Mouse (Mus musculus): ENCODE measurements at regions not wholly inside any gene's neighbourhood (a gene's known extent, or its start where the extent isn't known, plus 50 kb on each side); places are given as distances from the start of the nearest gene placed in this dataset.

DNA sequence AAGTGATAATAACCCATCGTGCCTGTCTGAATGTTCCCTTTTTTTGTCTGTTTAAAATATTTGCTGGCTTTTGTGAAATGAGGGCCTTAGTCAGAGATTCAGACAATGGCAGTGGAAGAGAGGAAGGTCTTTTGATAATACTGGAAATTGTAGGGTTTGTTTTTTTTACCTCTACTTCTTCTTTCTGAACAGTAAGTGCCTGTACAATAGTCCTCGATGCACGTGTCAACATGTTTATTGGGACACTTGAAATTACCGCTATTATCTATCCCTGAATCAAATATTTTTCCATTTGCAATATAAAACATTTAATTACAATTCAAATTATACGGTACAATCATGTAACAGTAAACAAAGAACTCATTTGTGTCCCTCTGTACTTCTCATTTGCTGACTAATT is 733.5 kb downstream of the Fam19a2 start:
- Histone ChIP-seq H3K9me3 (ENCODE audit: low read depth, low read length) (no peaks in the 10 kb centered on the region), H3K27ac (ENCODE audit: low read depth) (no peak overlapping the region), H3K4me2 (no peak overlapping the region), H3K27me3 (ENCODE audit: insufficient read depth, low read length) (no peaks in the 10 kb centered on the region), H3K4me1 (ENCODE audit: insufficient read depth) (no peaks in the 10 kb centered on the region), H3K4me3 (ENCODE audit: low read depth, low read length) (no peak overlapping the region), H3K36me3 (ENCODE audit: insufficient read depth) (no peaks in the 10 kb centered on the region), H3K9ac (no peak overlapping the region)
- no peak for TF ChIP-seq CTCF (IDR thresholded peaks at IDR 0.05; ENCODE audit: low read depth)
- no peak for DNase-seq
- 80% methylated on average over 5 of the region's 5 CpGs for WGBS
- ATAC-seq (ENCODE audit: insufficient read depth): no peak

DNA sequence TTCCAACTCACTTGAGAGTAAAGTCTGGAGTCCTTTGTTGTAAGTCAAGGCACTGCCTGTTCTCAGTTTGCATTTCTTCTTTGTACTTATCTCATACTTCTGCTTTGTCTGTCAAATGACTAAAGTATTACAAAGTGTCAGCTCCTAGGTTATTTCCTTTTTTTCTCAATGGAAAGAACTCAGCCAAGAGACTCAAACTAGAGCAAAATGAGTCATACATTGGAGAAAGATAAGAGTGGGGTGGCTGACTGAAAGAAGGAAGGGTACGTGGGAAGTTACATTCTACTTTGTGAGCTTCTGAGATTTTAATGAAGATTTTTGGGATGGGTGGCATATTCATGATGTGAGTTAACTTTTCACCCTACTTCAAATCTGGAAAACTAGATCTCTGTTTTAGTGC is 735.2 kb downstream of the Fam19a2 start:
- H3K27ac ChIP-seq (ENCODE audit: low read depth): no peak overlapping the region
- ATAC-seq (ENCODE audit: insufficient read depth) (no peak), DNase-seq (no peak)
- WGBS: 65% methylated on average over 1 of the region's 1 CpGs
- H3K27me3 ChIP-seq (ENCODE audit: insufficient read depth, low read length): no peaks in the 10 kb centered on the region
- H3K36me3 ChIP-seq (ENCODE audit: insufficient read depth): no peaks in the 10 kb centered on the region
- H3K4me2 ChIP-seq: no peak overlapping the region
- H3K4me3 ChIP-seq (ENCODE audit: low read depth, low read length): no peak overlapping the region
- no peaks in the 10 kb centered on the region for H3K4me1 ChIP-seq (ENCODE audit: insufficient read depth)
- no peak overlapping the region for H3K9ac ChIP-seq
- TF ChIP-seq CTCF (IDR thresholded peaks at IDR 0.05; ENCODE audit: low read depth): no peak
- no peaks in the 10 kb centered on the region for H3K9me3 ChIP-seq (ENCODE audit: low read depth, low read length)

GRCm38 (mm10) chr10:124045031-124045430 is 781.2 kb downstream of the Fam19a2 start:
- ATAC-seq (ENCODE audit: insufficient read depth) (no peak), DNase-seq (no peak)
- Histone ChIP-seq H3K27ac (ENCODE audit: low read depth) (no peak overlapping the region), H3K9ac (no peak overlapping the region), H3K27me3 (ENCODE audit: insufficient read depth, low read length) (no peaks in the 10 kb centered on the region), H3K36me3 (ENCODE audit: insufficient read depth) (no peaks in the 10 kb centered on the region), H3K4me1 (ENCODE audit: insufficient read depth) (no peaks in the 10 kb centered on the region), H3K9me3 (ENCODE audit: low read depth, low read length) (no peaks in the 10 kb centered on the region), H3K4me3 (ENCODE audit: low read depth, low read length) (no peak overlapping the region), H3K4me2 (no peak overlapping the region)
- WGBS: 84% methylated on average over 4 of the region's 4 CpGs
- no peak for TF ChIP-seq CTCF (IDR thresholded peaks at IDR 0.05; ENCODE audit: low read depth)

- no peak overlapping the region for H3K9ac ChIP-seq
- ATAC-seq (ENCODE audit: insufficient read depth) (no peak), DNase-seq (no peak)
- H3K27ac ChIP-seq (ENCODE audit: low read depth): no peak overlapping the region
- no peaks in the 10 kb centered on the region for H3K4me1 ChIP-seq (ENCODE audit: insufficient read depth)
- H3K27me3 ChIP-seq (ENCODE audit: insufficient read depth, low read length): no peaks in the 10 kb centered on the region
- H3K9me3 ChIP-seq (ENCODE audit: low read depth, low read length): no peaks in the 10 kb centered on the region
- H3K4me3 ChIP-seq (ENCODE audit: low read depth, low read length): no peak overlapping the region
- no peak overlapping the region for H3K4me2 ChIP-seq
- TF ChIP-seq CTCF (IDR thresholded peaks at IDR 0.05; ENCODE audit: low read depth): no peak
- no peaks in the 10 kb centered on the region for H3K36me3 ChIP-seq (ENCODE audit: insufficient read depth)
- 65% methylated on average over 2 of the region's 2 CpGs for WGBS
Measured at GRCm38 (mm10) chr10:124045791-124046190, 782.0 kb downstream of the Fam19a2 start.

DNA sequence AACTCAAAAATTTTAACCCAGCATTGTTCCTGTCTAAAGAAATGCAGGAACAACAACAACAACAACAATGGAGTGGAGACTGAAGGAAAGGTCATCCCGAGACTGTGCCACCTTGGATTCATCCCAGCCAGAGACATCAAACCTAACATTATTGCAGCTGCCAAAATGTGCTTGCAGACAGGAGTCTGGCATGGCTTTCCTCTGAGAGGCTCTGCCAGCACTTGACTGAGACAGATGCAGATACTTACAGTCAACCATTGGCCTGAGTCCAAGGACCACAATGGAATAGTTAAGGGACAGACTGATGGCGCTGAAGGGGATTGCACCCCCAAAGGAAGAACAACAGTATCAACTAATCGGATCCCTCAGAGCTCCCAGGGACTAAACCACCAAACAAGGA is 819.0 kb downstream of the Fam19a2 start:
- DNase-seq (peak; percentile 63), ATAC-seq (ENCODE audit: insufficient read depth) (peak; percentile 79; the same call in 1 of the 2 replicates)
- H3K27ac ChIP-seq (ENCODE audit: low read depth): no peak overlapping the region
- H3K9ac ChIP-seq: no peak overlapping the region
- no peak overlapping the region for H3K4me2 ChIP-seq
- TF ChIP-seq CTCF (IDR thresholded peaks at IDR 0.05; ENCODE audit: low read depth): peak; percentile 4; the same call in 1 of the 2 replicates
- H3K4me3 ChIP-seq (ENCODE audit: low read depth, low read length): no peak overlapping the region
- WGBS: 48% methylated on average over 3 of the region's 3 CpGs
- no peaks in the 10 kb centered on the region for H3K4me1 ChIP-seq (ENCODE audit: insufficient read depth)
- H3K27me3 ChIP-seq (ENCODE audit: insufficient read depth, low read length): no peaks in the 10 kb centered on the region
- H3K36me3 ChIP-seq (ENCODE audit: insufficient read depth): no peaks in the 10 kb centered on the region
- H3K9me3 ChIP-seq (ENCODE audit: low read depth, low read length): no peaks in the 10 kb centered on the region

GRCm38 (mm10) chr10:124090547-124090946 is 826.8 kb downstream of the Fam19a2 start:
- WGBS: 67% methylated on average over 10 of the region's 10 CpGs
- Histone ChIP-seq H3K4me3 (ENCODE audit: low read depth, low read length) (no peak overlapping the region), H3K36me3 (ENCODE audit: insufficient read depth) (no peaks in the 10 kb centered on the region), H3K4me2 (no peak overlapping the region), H3K4me1 (ENCODE audit: insufficient read depth) (no peaks in the 10 kb centered on the region), H3K9ac (no peak overlapping the region), H3K27me3 (ENCODE audit: insufficient read depth, low read length) (no peaks in the 10 kb centered on the region), H3K9me3 (ENCODE audit: low read depth, low read length) (no peaks in the 10 kb centered on the region), H3K27ac (ENCODE audit: low read depth) (no peak overlapping the region)
- ATAC-seq (ENCODE audit: insufficient read depth) (no peak), DNase-seq (no peak)
- no peak for TF ChIP-seq CTCF (IDR thresholded peaks at IDR 0.05; ENCODE audit: low read depth)

GRCm38 (mm10) chr10:124091364-124091763 is 827.6 kb downstream of the Fam19a2 start:
- no peak overlapping the region for H3K27ac ChIP-seq (ENCODE audit: low read depth)
- H3K4me3 ChIP-seq (ENCODE audit: low read depth, low read length): no peak overlapping the region
- TF ChIP-seq CTCF (IDR thresholded peaks at IDR 0.05; ENCODE audit: low read depth): no peak
- no peak for ATAC-seq (ENCODE audit: insufficient read depth)
- H3K36me3 ChIP-seq (ENCODE audit: insufficient read depth): no peaks in the 10 kb centered on the region
- no peaks in the 10 kb centered on the region for H3K27me3 ChIP-seq (ENCODE audit: insufficient read depth, low read length)
- no peak for DNase-seq
- no peaks in the 10 kb centered on the region for H3K9me3 ChIP-seq (ENCODE audit: low read depth, low read length)
- 93% methylated on average over 7 of the region's 7 CpGs for WGBS
- no peak overlapping the region for H3K9ac ChIP-seq
- H3K4me2 ChIP-seq: no peak overlapping the region
- H3K4me1 ChIP-seq (ENCODE audit: insufficient read depth): no peaks in the 10 kb centered on the region

- Histone ChIP-seq H3K4me2 (no peak overlapping the region), H3K9me3 (ENCODE audit: low read depth, low read length) (no peaks in the 10 kb centered on the region), H3K27ac (ENCODE audit: low read depth) (no peak overlapping the region), H3K27me3 (ENCODE audit: insufficient read depth, low read length) (no peaks in the 10 kb centered on the region), H3K9ac (no peak overlapping the region), H3K4me1 (ENCODE audit: insufficient read depth) (no peaks in the 10 kb centered on the region), H3K36me3 (ENCODE audit: insufficient read depth) (no peaks in the 10 kb centered on the region), H3K4me3 (ENCODE audit: low read depth, low read length) (no peak overlapping the region)
- ATAC-seq (ENCODE audit: insufficient read depth) (peak; percentile 79; the same call in 1 of the 2 replicates), DNase-seq (peak; percentile 32)
- no peak for TF ChIP-seq CTCF (IDR thresholded peaks at IDR 0.05; ENCODE audit: low read depth)
Measured at GRCm38 (mm10) chr10:124119585-124119984, 855.8 kb downstream of the Fam19a2 start.

Measured in lung, embryonic 14.5 days (tissue).